Mouse (Mus musculus): ENCODE measurements around the gene Ccdc51. TPM values are rescaled to one million over a fixed set of nuclear protein-coding genes. Genes with fewer than 3 reads are reported as not detected.
A peak's percentile ranks its signal among the peaks of the same experiment; 100 is the strongest.

Gene Ccdc51
- polyA plus RNA-seq, 1 experiment from 2014 or later, result 14.0 TPM

DNA sequence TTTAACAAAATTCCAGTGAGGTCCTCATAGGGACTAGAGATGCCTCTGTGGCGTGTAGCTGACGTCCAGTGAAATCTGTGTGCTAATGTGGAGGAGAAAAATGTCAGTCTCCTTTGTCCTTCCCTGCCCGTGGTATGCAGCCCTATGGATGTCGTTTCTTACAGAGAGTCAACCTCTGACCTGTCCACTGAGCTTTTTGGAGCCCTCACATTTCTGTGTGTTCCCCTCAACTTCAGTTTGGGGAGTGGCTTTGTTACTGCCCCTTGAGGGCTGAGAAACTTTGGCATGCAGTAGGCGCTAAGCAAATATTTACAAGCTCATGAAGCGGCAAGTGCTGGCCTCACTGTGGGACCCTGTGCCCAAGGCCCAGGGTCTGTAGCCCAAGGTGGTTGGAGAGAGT, 15.0 kb downstream of the Ccdc51 start:
- H3K27ac ChIP-seq (replicated peaks; ENCODE audit: low read depth, low read length), result peak overlapping the region; percentile 100
- H3K27me3 ChIP-seq (ENCODE audit: control insufficient read depth, insufficient read depth, low read length), result no peaks in the 10 kb centered on the region
- ATAC-seq (ENCODE audit: low FRiP score, low TSS enrichment) (no peak), DNase-seq (peak; percentile 30)
- H3K4me1 ChIP-seq (ENCODE audit: control insufficient read depth, insufficient read depth, low read length), result peaks cover 39% of the 10 kb centered on the region
- 6% methylated on average over 6 of the region's 6 CpGs for WGBS
- H3K9me3 ChIP-seq (ENCODE audit: control insufficient read depth, low read length), result no peaks in the 10 kb centered on the region
- peak overlapping the region; percentile 97 for H3K4me2 ChIP-seq (ENCODE audit: low read length)
- peaks cover 28% of the 10 kb centered on the region for H3K36me3 ChIP-seq (ENCODE audit: control insufficient read depth, insufficient read depth, low read length)
- peak overlapping the region; percentile 76 for H3K4me3 ChIP-seq (replicated peaks; ENCODE audit: low read depth, low read length)
- H3K9ac ChIP-seq (replicated peaks; ENCODE audit: low read length), result peak overlapping the region; percentile 97

- Histone ChIP-seq H3K27ac (replicated peaks; ENCODE audit: low read depth, low read length) (peak overlapping the region; percentile 100), H3K4me2 (ENCODE audit: low read length) (peak overlapping the region; percentile 97), H3K36me3 (ENCODE audit: control insufficient read depth, insufficient read depth, low read length) (peaks cover 34% of the 10 kb centered on the region), H3K9me3 (ENCODE audit: control insufficient read depth, low read length) (no peaks in the 10 kb centered on the region), H3K27me3 (ENCODE audit: control insufficient read depth, insufficient read depth, low read length) (no peaks in the 10 kb centered on the region), H3K4me1 (ENCODE audit: control insufficient read depth, insufficient read depth, low read length) (peaks cover 39% of the 10 kb centered on the region), H3K4me3 (replicated peaks; ENCODE audit: low read depth, low read length) (peak overlapping the region; percentile 76), H3K9ac (replicated peaks; ENCODE audit: low read length) (peak overlapping the region; percentile 97)
- DNase-seq (peak; percentile 48), ATAC-seq (ENCODE audit: low FRiP score, low TSS enrichment) (no peak)
- 52% methylated on average over 5 of the region's 5 CpGs for WGBS
Observed at GRCm38 (mm10) chr9:109097831-109098230, 15.5 kb downstream of the Ccdc51 start.

DNA sequence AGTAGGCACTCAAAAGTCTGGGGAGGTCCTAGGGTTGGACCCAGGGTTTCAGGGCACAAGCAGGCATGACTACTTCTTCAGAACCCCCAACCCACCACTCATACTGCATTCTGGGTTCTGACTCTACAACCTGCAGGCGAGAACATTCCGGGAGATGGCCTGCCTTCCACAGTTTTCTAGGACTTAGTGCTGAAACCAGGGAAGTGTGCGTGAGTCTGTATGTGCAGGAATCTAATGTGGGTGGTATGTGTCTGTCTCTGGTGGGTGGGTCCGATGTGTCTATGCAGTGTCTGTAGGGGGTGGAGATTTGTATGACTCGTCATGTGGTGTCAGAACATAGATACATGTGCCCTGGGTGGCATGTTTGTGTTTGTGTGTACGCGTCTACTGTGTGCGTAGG, 16.1 kb downstream of the Ccdc51 start:
- ATAC-seq (ENCODE audit: low FRiP score, low TSS enrichment), result no peak
- no peak for DNase-seq
- peak overlapping the region; percentile 97 for H3K4me2 ChIP-seq (ENCODE audit: low read length)
- peak overlapping the region; percentile 76 for H3K4me3 ChIP-seq (replicated peaks; ENCODE audit: low read depth, low read length)
- peak overlapping the region; percentile 100 for H3K27ac ChIP-seq (replicated peaks; ENCODE audit: low read depth, low read length)
- H3K9me3 ChIP-seq (ENCODE audit: control insufficient read depth, low read length), result no peaks in the 10 kb centered on the region
- H3K36me3 ChIP-seq (ENCODE audit: control insufficient read depth, insufficient read depth, low read length), result peaks cover 39% of the 10 kb centered on the region
- WGBS, result 88% methylated on average over 8 of the region's 8 CpGs
- H3K9ac ChIP-seq (replicated peaks; ENCODE audit: low read length), result peak overlapping the region; percentile 97; the same call in 1 of the 2 replicates
- H3K27me3 ChIP-seq (ENCODE audit: control insufficient read depth, insufficient read depth, low read length), result no peaks in the 10 kb centered on the region
- H3K4me1 ChIP-seq (ENCODE audit: control insufficient read depth, insufficient read depth, low read length), result peaks cover 39% of the 10 kb centered on the region

DNA sequence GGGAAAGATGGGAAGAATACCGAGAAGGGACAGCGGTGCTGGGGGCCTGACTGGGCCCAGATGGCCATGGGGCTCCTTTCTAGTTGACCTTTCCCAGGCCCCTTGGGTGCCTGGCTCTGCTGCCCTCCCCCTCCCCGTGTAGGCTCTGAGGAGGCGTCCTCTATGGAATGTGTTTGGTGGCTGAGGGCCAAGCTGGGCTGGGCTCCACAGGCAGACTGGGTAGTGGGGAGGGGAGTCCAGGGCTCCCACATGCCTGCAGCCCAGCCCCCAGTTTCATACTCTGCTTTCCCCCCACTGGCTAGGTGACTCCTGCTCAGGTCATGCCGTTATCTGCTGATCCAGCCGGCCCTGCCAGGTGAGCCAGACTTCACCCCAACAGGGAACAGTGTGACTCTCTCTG, 16.7 kb downstream of the Ccdc51 start:
- peak overlapping the region; percentile 100; the same call in 1 of the 2 replicates for H3K27ac ChIP-seq (replicated peaks; ENCODE audit: low read depth, low read length)
- no peak overlapping the region for H3K4me3 ChIP-seq (replicated peaks; ENCODE audit: low read depth, low read length)
- peak overlapping the region; percentile 97 for H3K4me2 ChIP-seq (ENCODE audit: low read length)
- peaks cover 36% of the 10 kb centered on the region for H3K4me1 ChIP-seq (ENCODE audit: control insufficient read depth, insufficient read depth, low read length)
- peak; percentile 62 for DNase-seq
- H3K36me3 ChIP-seq (ENCODE audit: control insufficient read depth, insufficient read depth, low read length), result peaks cover 45% of the 10 kb centered on the region
- no peaks in the 10 kb centered on the region for H3K27me3 ChIP-seq (ENCODE audit: control insufficient read depth, insufficient read depth, low read length)
- H3K9ac ChIP-seq (replicated peaks; ENCODE audit: low read length), result peak overlapping the region; percentile 97; the same call in 1 of the 2 replicates
- 57% methylated on average over 6 of the region's 6 CpGs for WGBS
- no peaks in the 10 kb centered on the region for H3K9me3 ChIP-seq (ENCODE audit: control insufficient read depth, low read length)
- no peak for ATAC-seq (ENCODE audit: low FRiP score, low TSS enrichment)

- DNase-seq (no peak), ATAC-seq (ENCODE audit: low FRiP score, low TSS enrichment) (no peak)
- no peaks in the 10 kb centered on the region for H3K27me3 ChIP-seq (ENCODE audit: control insufficient read depth, insufficient read depth, low read length)
- H3K27ac ChIP-seq (replicated peaks; ENCODE audit: low read depth, low read length), result no peak overlapping the region
- H3K36me3 ChIP-seq (ENCODE audit: control insufficient read depth, insufficient read depth, low read length), result peaks cover 59% of the 10 kb centered on the region
- no peaks in the 10 kb centered on the region for H3K9me3 ChIP-seq (ENCODE audit: control insufficient read depth, low read length)
- H3K4me1 ChIP-seq (ENCODE audit: control insufficient read depth, insufficient read depth, low read length), result peaks cover 28% of the 10 kb centered on the region
- 86% methylated on average over 20 of the region's 20 CpGs for WGBS
- H3K4me2 ChIP-seq (ENCODE audit: low read length), result no peak overlapping the region
- H3K9ac ChIP-seq (replicated peaks; ENCODE audit: low read length), result no peak overlapping the region
- no peak overlapping the region for H3K4me3 ChIP-seq (replicated peaks; ENCODE audit: low read depth, low read length)
Observed at GRCm38 (mm10) chr9:109100307-109100928, 18.1 kb downstream of the Ccdc51 start.

DNA sequence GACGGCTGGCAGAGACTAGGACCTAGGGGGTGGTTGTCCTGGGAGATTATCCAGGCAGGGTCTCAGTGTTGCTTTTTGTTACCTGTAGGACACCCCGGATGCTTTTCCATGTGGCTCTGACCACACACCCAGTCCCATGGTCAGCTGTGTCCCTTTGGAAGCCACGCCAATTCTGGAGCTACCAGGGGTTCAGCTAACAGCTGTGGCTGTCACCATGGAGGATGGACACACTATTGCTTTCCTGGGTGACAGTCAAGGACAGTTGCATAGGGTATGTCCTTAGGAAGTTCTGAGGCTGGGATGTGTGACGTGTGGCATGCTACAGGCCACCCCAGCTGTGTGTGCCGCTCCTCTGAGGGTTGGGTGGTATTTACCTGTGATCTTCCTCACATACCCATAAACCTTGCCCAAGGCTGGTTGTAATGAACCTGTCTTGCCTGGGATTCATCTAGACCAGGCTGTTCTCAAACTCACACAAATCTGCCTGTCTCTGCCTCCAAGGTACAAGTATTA, 19.7 kb downstream of the Ccdc51 start:
- H3K9me3 ChIP-seq (ENCODE audit: control insufficient read depth, low read length), result no peaks in the 10 kb centered on the region
- H3K4me1 ChIP-seq (ENCODE audit: control insufficient read depth, insufficient read depth, low read length), result peaks cover 25% of the 10 kb centered on the region
- H3K4me2 ChIP-seq (ENCODE audit: low read length), result no peak overlapping the region
- H3K27me3 ChIP-seq (ENCODE audit: control insufficient read depth, insufficient read depth, low read length), result no peaks in the 10 kb centered on the region
- no peak overlapping the region for H3K9ac ChIP-seq (replicated peaks; ENCODE audit: low read length)
- WGBS, result 89% methylated on average over 5 of the region's 5 CpGs
- H3K27ac ChIP-seq (replicated peaks; ENCODE audit: low read depth, low read length), result no peak overlapping the region
- peaks cover 75% of the 10 kb centered on the region for H3K36me3 ChIP-seq (ENCODE audit: control insufficient read depth, insufficient read depth, low read length)
- ATAC-seq (ENCODE audit: low FRiP score, low TSS enrichment), result no peak
- no peak for DNase-seq
- H3K4me3 ChIP-seq (replicated peaks; ENCODE audit: low read depth, low read length), result no peak overlapping the region

DNA sequence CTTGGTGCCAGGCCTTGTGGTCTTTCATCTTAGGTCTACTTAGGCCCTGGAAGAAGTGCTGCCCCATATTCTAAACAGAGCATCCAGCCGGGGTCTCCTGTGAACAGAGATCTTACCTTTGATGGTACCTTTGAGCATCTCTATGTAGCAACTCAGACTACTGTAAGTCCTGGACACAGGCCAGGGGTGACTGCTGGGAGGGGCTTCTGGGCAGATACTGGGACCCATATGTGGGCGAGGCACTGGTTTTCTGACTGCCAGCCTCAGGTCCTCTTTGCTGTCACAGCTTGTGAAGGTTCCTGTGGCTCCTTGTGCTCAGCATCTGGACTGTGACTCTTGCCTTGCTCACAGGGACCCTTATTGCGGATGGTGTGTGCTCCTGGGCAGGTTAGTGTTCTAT, 20.2 kb downstream of the Ccdc51 start:
- H3K9ac ChIP-seq (replicated peaks; ENCODE audit: low read length), result no peak overlapping the region

DNA sequence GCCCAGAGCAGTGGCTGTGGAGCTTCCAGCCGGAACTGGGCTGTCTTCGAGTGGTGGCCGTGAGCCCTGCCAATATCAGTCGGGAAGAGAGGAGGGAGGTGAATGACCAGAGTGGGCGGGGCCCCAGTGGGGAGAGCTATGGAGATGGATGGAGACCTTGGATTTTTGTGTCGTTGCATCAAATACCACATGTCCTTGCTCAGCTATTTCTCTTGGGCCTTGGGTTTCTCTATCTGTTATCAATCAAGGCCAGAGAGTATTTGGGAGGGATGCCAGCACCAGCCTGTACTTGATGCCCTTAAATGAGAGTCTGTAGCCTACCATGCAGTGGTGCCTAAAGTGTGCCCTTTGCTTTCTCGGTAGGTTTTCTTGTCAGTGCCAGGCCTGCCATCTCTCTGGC, 21.0 kb downstream of the Ccdc51 start:
- ATAC-seq (ENCODE audit: low FRiP score, low TSS enrichment), result no peak
- no peak overlapping the region for H3K27ac ChIP-seq (replicated peaks; ENCODE audit: low read depth, low read length)
- H3K4me3 ChIP-seq (replicated peaks; ENCODE audit: low read depth, low read length), result no peak overlapping the region
- H3K36me3 ChIP-seq (ENCODE audit: control insufficient read depth, insufficient read depth, low read length), result peaks cover 86% of the 10 kb centered on the region
- no peak for DNase-seq
- peaks cover 12% of the 10 kb centered on the region for H3K4me1 ChIP-seq (ENCODE audit: control insufficient read depth, insufficient read depth, low read length)
- H3K9ac ChIP-seq (replicated peaks; ENCODE audit: low read length), result no peak overlapping the region
- H3K4me2 ChIP-seq (ENCODE audit: low read length), result no peak overlapping the region
- no peaks in the 10 kb centered on the region for H3K9me3 ChIP-seq (ENCODE audit: control insufficient read depth, low read length)
- H3K27me3 ChIP-seq (ENCODE audit: control insufficient read depth, insufficient read depth, low read length), result no peaks in the 10 kb centered on the region
- 82% methylated on average over 7 of the region's 7 CpGs for WGBS

More for the DNA sequence above, 20.2 kb downstream of the Ccdc51 start:
- Histone ChIP-seq H3K36me3 (ENCODE audit: control insufficient read depth, insufficient read depth, low read length) (peaks cover 80% of the 10 kb centered on the region), H3K4me3 (replicated peaks; ENCODE audit: low read depth, low read length) (no peak overlapping the region), H3K9me3 (ENCODE audit: control insufficient read depth, low read length) (no peaks in the 10 kb centered on the region), H3K27me3 (ENCODE audit: control insufficient read depth, insufficient read depth, low read length) (no peaks in the 10 kb centered on the region), H3K4me1 (ENCODE audit: control insufficient read depth, insufficient read depth, low read length) (peaks cover 19% of the 10 kb centered on the region), H3K27ac (replicated peaks; ENCODE audit: low read depth, low read length) (no peak overlapping the region), H3K4me2 (ENCODE audit: low read length) (no peak overlapping the region)
- 93% methylated on average over 3 of the region's 3 CpGs for WGBS
- ATAC-seq (ENCODE audit: low FRiP score, low TSS enrichment) (no peak), DNase-seq (no peak)

DNA sequence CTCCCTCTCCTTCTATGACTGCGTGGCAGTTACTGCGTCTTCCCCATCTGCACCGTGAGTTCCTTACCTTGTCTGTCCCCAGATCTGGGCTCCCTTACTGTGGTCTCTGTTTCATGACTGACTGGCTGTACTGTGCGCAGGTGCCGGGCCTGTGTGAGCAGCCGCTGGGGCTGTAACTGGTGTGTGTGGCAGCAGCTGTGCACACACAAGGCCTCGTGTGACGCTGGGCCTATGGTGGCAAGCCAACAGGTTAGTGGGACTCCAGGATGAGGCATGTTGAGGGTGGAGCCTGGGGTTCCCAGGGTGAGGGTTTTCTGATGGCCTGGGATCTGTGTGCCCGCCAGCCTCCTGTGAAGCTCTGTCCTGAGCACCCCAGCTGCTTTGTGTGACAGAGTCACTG, 21.8 kb downstream of the Ccdc51 start:
- WGBS, result 91% methylated on average over 9 of the region's 9 CpGs
- no peak overlapping the region for H3K4me2 ChIP-seq (ENCODE audit: low read length)
- no peak overlapping the region for H3K27ac ChIP-seq (replicated peaks; ENCODE audit: low read depth, low read length)
- DNase-seq, result no peak
- H3K4me3 ChIP-seq (replicated peaks; ENCODE audit: low read depth, low read length), result no peak overlapping the region
- peaks cover 4% of the 10 kb centered on the region for H3K4me1 ChIP-seq (ENCODE audit: control insufficient read depth, insufficient read depth, low read length)
- H3K9ac ChIP-seq (replicated peaks; ENCODE audit: low read length), result no peak overlapping the region
- no peak for ATAC-seq (ENCODE audit: low FRiP score, low TSS enrichment)
- H3K9me3 ChIP-seq (ENCODE audit: control insufficient read depth, low read length), result no peaks in the 10 kb centered on the region
- H3K36me3 ChIP-seq (ENCODE audit: control insufficient read depth, insufficient read depth, low read length), result peaks cover 95% of the 10 kb centered on the region
- H3K27me3 ChIP-seq (ENCODE audit: control insufficient read depth, insufficient read depth, low read length), result no peaks in the 10 kb centered on the region
